Mouse (Mus musculus) G1E (cell line): ENCODE results near the gene Zbtb25. TPM values are rescaled to one million over a fixed set of nuclear protein-coding genes. Genes with fewer than 3 reads are reported as not detected.

Experiments used
- ATAC-seq: 2 replicates; pipeline ENCODE4 v1.8.0; 2016; ENCODE audit warnings: mild to moderate bottlenecking; ENCODE audit not compliant: insufficient number of reproducible peaks, poor library complexity, low FRiP score, severe bottlenecking; ENCODE audit errors: extremely low read depth
- DNase-seq: peaks from one replicate; pipeline ENCODE4 v3.0.0; 2012; ENCODE audit warnings: low spot score
- H3K27me3 ChIP-seq: 2 replicates; pipeline ENCODE4 v1.6.1; 2012; ENCODE audit warnings: mild to moderate bottlenecking, low read length, inconsistent platforms; ENCODE audit not compliant: insufficient read depth
- H3K36me3 ChIP-seq: replicated peaks from 2 replicates; pipeline ENCODE3; 2012; ENCODE audit warnings: mild to moderate bottlenecking, inconsistent platforms
- H3K4me1 ChIP-seq: 2 replicates; pipeline ENCODE4 v1.6.1; 2012; ENCODE audit warnings: low read depth, low read length, inconsistent platforms, mixed read lengths; ENCODE audit not compliant: insufficient read depth
- H3K4me3 ChIP-seq: 2 replicates; pipeline ENCODE4 v1.5.1; 2012; ENCODE audit warnings: low read depth, mild to moderate bottlenecking, inconsistent platforms, low read length, moderate library complexity, mixed read lengths
- H3K9me3 ChIP-seq: replicated peaks from 2 replicates; pipeline ENCODE4 v1.6.1; 2012; ENCODE audit warnings: inconsistent platforms
- CTCF ChIP-seq: IDR thresholded peaks from 2 replicates; pipeline ENCODE4 v1.5.1; 2012; ENCODE audit warnings: low read depth, low read length, inconsistent platforms, mixed read lengths
- GATA1 ChIP-seq: IDR thresholded peaks from 2 replicates; pipeline ENCODE4 v1.6.1; 2012; ENCODE audit warnings: borderline replicate concordance, low read length, inconsistent platforms, mixed read lengths
- GATA2 ChIP-seq: IDR thresholded peaks from 2 replicates; pipeline ENCODE4 v1.6.1; 2012; ENCODE audit warnings: low read depth, low read length, inconsistent platforms, borderline replicate concordance
- POLR2AphosphoS5 ChIP-seq: IDR thresholded peaks from 2 replicates; pipeline ENCODE4 v1.6.1; 2012; ENCODE audit warnings: low read depth, low read length, inconsistent platforms; ENCODE audit not compliant: insufficient replicate concordance
- TAL1 ChIP-seq: conservative IDR thresholded peaks from 2 replicates; pipeline ENCODE4 v1.6.1; 2012; ENCODE audit warnings: low read depth, low read length, inconsistent platforms, mixed read lengths
- polyA plus RNA-seq: library from polyadenylated mRNA; stranded (reverse); fragments of >175 nt; gene quantifications from 2 replicates; pipeline ENCODE4 v1.2.3, GENCODE M21; 2012
- total RNA-seq, 2 experiments: library from RNA; stranded (forward) in 1 of 2; stranded (reverse) in 1 of 2; fragments of 200-1000 nt in 1 of 2; fragments of >200 nt in 1 of 2; fragmentation: Nextera tagmentation in 1 of 2; gene quantifications; 2 replicates each; pipeline ENCODE4 v1.2.3; 2014 to 2017

The Zbtb25 gene
- total and polyA plus RNA-seq, 3 experiments, result 12.2 to 62.5 (median 17.5) TPM

- H3K4me3 ChIP-seq, result no peak overlapping the region
- no peak for TF ChIP-seq TAL1
- TF ChIP-seq POLR2AphosphoS5, result no peak
- TF ChIP-seq CTCF, result no peak
- no peak for TF ChIP-seq GATA1
- TF ChIP-seq GATA2, result no peak
- peaks cover 98% of the 10 kb centered on the region for H3K36me3 ChIP-seq
- ATAC-seq, result no peak
- peaks cover 20% of the 10 kb centered on the region for H3K4me1 ChIP-seq
- DNase-seq, result no peak
- H3K27me3 ChIP-seq, result no peaks in the 10 kb centered on the region
- no peaks in the 10 kb centered on the region for H3K9me3 ChIP-seq
These were observed 58.2 kb downstream of the Zbtb25 start for GRCm38 (mm10) chr12:76311227-76311626.

DNA sequence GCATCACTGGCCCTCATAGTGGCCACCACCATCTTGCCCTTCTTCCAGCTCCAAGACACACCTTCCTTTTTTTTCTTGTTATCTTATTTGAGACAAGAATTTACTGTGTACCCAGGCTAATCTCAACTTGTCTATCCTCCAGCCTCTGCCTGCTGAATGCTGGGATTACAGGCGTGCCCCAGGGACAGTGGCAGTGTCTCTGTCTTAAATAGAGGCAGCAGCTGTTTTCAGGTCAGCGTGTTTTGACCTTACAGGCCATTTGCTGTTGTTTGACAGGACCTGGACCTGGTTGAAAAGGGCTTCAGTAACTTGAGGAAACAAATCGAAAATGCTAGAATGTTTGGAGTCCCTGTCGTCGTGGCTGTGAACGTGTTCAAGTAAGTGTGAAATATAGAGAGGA, 58.8 kb downstream of the Zbtb25 start:
- TF ChIP-seq CTCF, result no peak
- TF ChIP-seq GATA2, result no peak
- no peak for TF ChIP-seq GATA1
- no peak for TF ChIP-seq TAL1
- no peak for TF ChIP-seq POLR2AphosphoS5
- peaks cover 99% of the 10 kb centered on the region for H3K36me3 ChIP-seq
- peaks cover 16% of the 10 kb centered on the region for H3K4me1 ChIP-seq
- ATAC-seq, result no peak
- no peak for DNase-seq
- H3K4me3 ChIP-seq, result no peak overlapping the region
- no peaks in the 10 kb centered on the region for H3K9me3 ChIP-seq
- no peaks in the 10 kb centered on the region for H3K27me3 ChIP-seq

GRCm38 (mm10) chr12:76310007-76310406, 59.4 kb downstream of the Zbtb25 start:
- DNase-seq (no peak), ATAC-seq (no peak; the same call in 1 of the 2 replicates)
- Histone ChIP-seq H3K9me3 (no peaks in the 10 kb centered on the region), H3K4me3 (no peak overlapping the region), H3K27me3 (no peaks in the 10 kb centered on the region), H3K36me3 (peaks cover 99% of the 10 kb centered on the region), H3K4me1 (peaks cover 13% of the 10 kb centered on the region)
- TF ChIP-seq GATA2 (no peak), CTCF (no peak), GATA1 (no peak), TAL1 (no peak), POLR2AphosphoS5 (no peak)

- DNase-seq (no peak), ATAC-seq (no peak)
- H3K9me3 ChIP-seq, result no peaks in the 10 kb centered on the region
- no peak for TF ChIP-seq POLR2AphosphoS5
- TF ChIP-seq CTCF, result no peak
- TF ChIP-seq TAL1, result no peak
- no peak for TF ChIP-seq GATA2
- H3K4me3 ChIP-seq, result no peak overlapping the region
- peaks cover 99% of the 10 kb centered on the region for H3K36me3 ChIP-seq
- H3K4me1 ChIP-seq, result peaks cover 12% of the 10 kb centered on the region
- H3K27me3 ChIP-seq, result no peaks in the 10 kb centered on the region
These were observed 61.0 kb downstream of the Zbtb25 start for GRCm38 (mm10) chr12:76308436-76308835.

GRCm38 (mm10) chr12:76307964-76308363, 61.4 kb downstream of the Zbtb25 start:
- H3K36me3 ChIP-seq, result peaks cover 99% of the 10 kb centered on the region
- peaks cover 12% of the 10 kb centered on the region for H3K4me1 ChIP-seq
- no peak for TF ChIP-seq GATA1
- TF ChIP-seq CTCF, result no peak
- H3K9me3 ChIP-seq, result no peaks in the 10 kb centered on the region
- ATAC-seq (no peak), DNase-seq (no peak)
- no peak overlapping the region for H3K4me3 ChIP-seq
- no peaks in the 10 kb centered on the region for H3K27me3 ChIP-seq

GRCm38 (mm10) chr12:76306852-76307561, 62.4 kb downstream of the Zbtb25 start:
- Histone ChIP-seq H3K27me3 (no peaks in the 10 kb centered on the region), H3K4me3 (no peak overlapping the region), H3K36me3 (peaks cover 100% of the 10 kb centered on the region), H3K4me1 (peaks cover 9% of the 10 kb centered on the region), H3K9me3 (no peaks in the 10 kb centered on the region)
- ATAC-seq, result no peak
- no peak for TF ChIP-seq GATA2
- TF ChIP-seq GATA1, result no peak
- no peak for TF ChIP-seq CTCF
- no peak for TF ChIP-seq TAL1
- TF ChIP-seq POLR2AphosphoS5, result no peak
- no peak for DNase-seq

GRCm38 (mm10) chr12:76305107-76305506, 64.3 kb downstream of the Zbtb25 start:
- H3K27me3 ChIP-seq, result no peaks in the 10 kb centered on the region
- no peak overlapping the region for H3K4me3 ChIP-seq
- TF ChIP-seq GATA1, result no peak
- TF ChIP-seq GATA2, result no peak
- TF ChIP-seq CTCF, result no peak
- TF ChIP-seq POLR2AphosphoS5, result no peak
- TF ChIP-seq TAL1, result no peak
- no peaks in the 10 kb centered on the region for H3K9me3 ChIP-seq
- ATAC-seq (no peak), DNase-seq (no peak)
- peaks cover 100% of the 10 kb centered on the region for H3K36me3 ChIP-seq
- H3K4me1 ChIP-seq, result peaks cover 6% of the 10 kb centered on the region; the same call in 1 of the 2 replicates
